Mouse (Mus musculus) subcutaneous adipose tissue, adult 2 months (tissue): ENCODE data around the gene Tff3. TPM values are rescaled to one million over a fixed set of nuclear protein-coding genes. Genes with fewer than 3 reads are reported as not detected.

ENCODE experiments used
- polyA plus RNA-seq: library from polyadenylated mRNA; depleted of rRNA; stranded (reverse); fragments of >200 nt; gene quantifications from 2 replicates; pipeline ENCODE4 v1.2.3, GENCODE M21; 2012; ENCODE audit warnings: low replicate concordance; rRNA removed

Tff3 gene
- polyA plus RNA-seq, result 1.1 and 1.4 TPM in 2 replicates

GRCm38 (mm10) chr17:31129452-31129851, at the start of gene Tff3:
Tff3 (minus strand) TSS chr17:31129646.

GRCm38 (mm10) chr17:31165127-31165526, 35.7 kb upstream of the Tff3 start, which contains the start of gene Tff1:
Tff1 (minus strand) TSS chr17:31165277.

GRCm38 (mm10) chr17:31144040-31145037, 14.9 kb upstream of the Tff3 start, which contains the start of gene Tff2:
Tff2 (minus strand) TSS chr17:31144282.

Other genes with a start within 250 kb of the Tff3 start
- 0.03 and 0.30 TPM in 2 replicates for gene Glp1r, start 227.8 kb downstream of the Tff3 start, polyA plus RNA-seq
- gene Umodl1, start 175.0 kb downstream of the Tff3 start, polyA plus RNA-seq, result not detected in 2 replicates
- gene Abcg1, start 72.0 kb downstream of the Tff3 start, polyA plus RNA-seq, result 11.7 and 15.1 TPM in 2 replicates
- gene Tff2, start 14.6 kb upstream of the Tff3 start, polyA plus RNA-seq, result 0.26 TPM in 1 of 2 replicates, not detected in the other
- not detected in 2 replicates for gene Tff1, start 35.6 kb upstream of the Tff3 start, polyA plus RNA-seq
- not detected in 2 replicates for gene Tmprss3, start 69.3 kb upstream of the Tff3 start, polyA plus RNA-seq
- 0.80 and 1.0 TPM in 2 replicates for gene Ubash3a, start 78.2 kb upstream of the Tff3 start, polyA plus RNA-seq
- 0.23 and 0.72 TPM in 2 replicates for gene Rsph1, start 147.7 kb upstream of the Tff3 start, polyA plus RNA-seq
- 3.2 and 7.0 TPM in 2 replicates for gene Slc37a1, start 157.1 kb upstream of the Tff3 start, polyA plus RNA-seq